Mouse (Mus musculus) midbrain, embryonic 13.5 days (tissue): Measurements from ENCODE around the gene Gpx3. TPM values are rescaled to one million over a fixed set of nuclear protein-coding genes. Genes with fewer than 3 reads are reported as not detected.

ENCODE experiments used
- ATAC-seq: fragments of 200-750 bp; cut with Nextera tagmentation; 2 replicates; pipeline ENCODE4 v1.8.0; 2017; ENCODE audit warnings: mild to moderate bottlenecking, moderate TSS enrichment, moderate library complexity
- H3K27ac ChIP-seq: fragments of 300-500 bp; sonication (generic); 2 replicates; pipeline ENCODE4 v1.5.1; 2015; ENCODE audit warnings: inconsistent platforms, mild to moderate bottlenecking, moderate library complexity
- H3K27me3 ChIP-seq: fragments of 300-500 bp; sonication (generic); 2 replicates; pipeline ENCODE4 v1.6.1; 2015; ENCODE audit warnings: mild to moderate bottlenecking, inconsistent platforms
- H3K36me3 ChIP-seq: fragments of 300-500 bp; sonication (generic); 2 replicates; pipeline ENCODE4 v1.6.1; 2015; ENCODE audit warnings: mild to moderate bottlenecking, inconsistent platforms
- H3K4me1 ChIP-seq: fragments of 300-500 bp; sonication (generic); replicated peaks from 2 replicates; pipeline ENCODE4 v1.6.1; 2015; ENCODE audit warnings: inconsistent platforms
- H3K4me2 ChIP-seq: fragments of 300-500 bp; sonication (generic); replicated peaks from 2 replicates; pipeline ENCODE4 v1.6.1; 2015; ENCODE audit warnings: moderate library complexity, mild to moderate bottlenecking, inconsistent platforms
- H3K4me3 ChIP-seq: fragments of 300-500 bp; sonication (generic); replicated peaks from 2 replicates; pipeline ENCODE4 v1.5.1; 2015; ENCODE audit warnings: mild to moderate bottlenecking, inconsistent platforms
- H3K9ac ChIP-seq: fragments of 300-500 bp; sonication (generic); replicated peaks from 2 replicates; pipeline ENCODE4 v1.6.1; 2015; ENCODE audit warnings: mild to moderate bottlenecking, inconsistent platforms
- H3K9me3 ChIP-seq: fragments of 300-500 bp; sonication (generic); 2 replicates; pipeline ENCODE4 v1.6.1; 2016; ENCODE audit warnings: mild to moderate bottlenecking, inconsistent platforms
- WGBS: fragments of 180-500 bp; shearing (Covaris S2); methylation state at CpG from one replicate; pipeline ENCODE4 v1.1.7; 2015; 5-methylcytosine and 5-hydroxymethylcytosine counted together
- polyA plus RNA-seq: library from polyadenylated mRNA; unstranded; fragments of >200 nt; fragmentation: Nextera tagmentation; extraction: Ambion mirVana; gene quantifications from 2 replicates; pipeline ENCODE4 v1.2.1, GENCODE M21; 2015

The Gpx3 gene
- polyA plus RNA-seq, 1 experiment from 2014 or later: 19.6 TPM

DNA sequence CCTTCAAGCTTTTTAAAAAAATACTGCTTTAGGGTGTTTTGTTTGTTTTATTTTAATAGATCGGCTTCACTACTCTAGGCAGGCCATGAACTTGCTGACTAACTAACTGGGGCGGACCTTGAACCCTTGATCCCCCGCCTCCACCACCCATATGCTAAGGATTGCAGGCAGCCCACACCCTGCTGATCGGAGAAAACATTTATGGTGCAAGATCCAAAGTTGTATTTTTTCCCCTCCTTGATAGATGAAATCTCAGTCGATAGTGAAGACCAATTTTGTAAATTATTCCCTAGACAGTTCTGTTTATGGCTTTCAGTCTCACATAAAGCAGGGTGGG is 35.2 kb upstream of the Gpx3 start:
- peak overlapping the region; percentile 89 for H3K4me3 ChIP-seq
- H3K36me3 ChIP-seq: peaks cover 28% of the 10 kb centered on the region
- no peaks in the 10 kb centered on the region for H3K27me3 ChIP-seq
- H3K9me3 ChIP-seq: no peaks in the 10 kb centered on the region
- H3K4me1 ChIP-seq: peaks cover 34% of the 10 kb centered on the region
- peak overlapping the region; percentile 99 for H3K9ac ChIP-seq
- peak overlapping the region; percentile 91 for H3K27ac ChIP-seq
- 3% methylated on average over 5 of the region's 5 CpGs for WGBS
- H3K4me2 ChIP-seq: peak overlapping the region; percentile 75
- ATAC-seq: 0 out of 2 replicates have a peak, but pooled peaks have one; percentile 28

GRCm38 (mm10) chr11:54867903-54868434 is 34.3 kb upstream of the Gpx3 start:
- Histone ChIP-seq H3K36me3 (peaks cover 32% of the 10 kb centered on the region), H3K9ac (peak overlapping the region; percentile 99; the same call in 1 of the 2 replicates), H3K4me2 (peak overlapping the region; percentile 75), H3K4me1 (peaks cover 34% of the 10 kb centered on the region), H3K4me3 (peak overlapping the region; percentile 89), H3K27ac (no peak overlapping the region), H3K27me3 (no peaks in the 10 kb centered on the region), H3K9me3 (no peaks in the 10 kb centered on the region)
- WGBS: 96% methylated on average over 3 of the region's 3 CpGs
- ATAC-seq: no peak

DNA sequence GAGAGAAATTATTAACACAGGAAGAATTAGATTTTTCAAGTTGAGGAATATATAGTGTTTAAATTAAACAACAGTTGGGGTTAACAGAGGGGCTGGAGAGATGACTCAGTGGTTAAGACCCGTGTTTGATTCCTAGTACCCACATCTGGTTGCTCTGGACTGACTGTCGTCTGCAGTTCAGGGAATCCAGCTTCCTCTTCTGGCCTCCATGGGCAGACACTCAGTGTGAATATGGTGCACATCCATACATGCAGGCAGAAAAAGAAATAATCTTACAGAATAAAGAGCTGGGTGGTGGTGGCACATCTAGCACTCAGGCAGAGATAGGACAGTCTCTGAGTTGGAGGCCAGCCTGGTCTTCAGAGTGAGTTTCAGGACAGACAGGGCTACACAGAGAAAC is 33.8 kb upstream of the Gpx3 start:
- Histone ChIP-seq H3K36me3 (peaks cover 35% of the 10 kb centered on the region), H3K4me3 (peak overlapping the region; percentile 89; the same call in 1 of the 2 replicates)
- 87% methylated on average over 2 of the region's 2 CpGs for WGBS

GRCm38 (mm10) chr11:54869318-54869717 is 32.9 kb upstream of the Gpx3 start:
- Histone ChIP-seq H3K4me3 (no peak overlapping the region), H3K4me1 (peaks cover 34% of the 10 kb centered on the region), H3K9ac (peak overlapping the region; percentile 4; the same call in 1 of the 2 replicates), H3K4me2 (peak overlapping the region; percentile 17), H3K9me3 (no peaks in the 10 kb centered on the region), H3K27me3 (no peaks in the 10 kb centered on the region), H3K27ac (no peak overlapping the region), H3K36me3 (peaks cover 43% of the 10 kb centered on the region)
- no peak for ATAC-seq
- WGBS: 87% methylated on average over 3 of the region's 3 CpGs

More for the DNA sequence above, 33.8 kb upstream of the Gpx3 start:
- ATAC-seq: no peak
- Histone ChIP-seq H3K27ac (no peak overlapping the region), H3K9me3 (no peaks in the 10 kb centered on the region), H3K9ac (peak overlapping the region; percentile 33; the same call in 1 of the 2 replicates), H3K27me3 (no peaks in the 10 kb centered on the region), H3K4me1 (peaks cover 34% of the 10 kb centered on the region), H3K4me2 (peak overlapping the region; percentile 75)

- Histone ChIP-seq H3K36me3 (peaks cover 49% of the 10 kb centered on the region), H3K9ac (no peak overlapping the region), H3K27ac (no peak overlapping the region), H3K4me3 (no peak overlapping the region), H3K4me1 (peaks cover 27% of the 10 kb centered on the region), H3K9me3 (no peaks in the 10 kb centered on the region), H3K27me3 (no peaks in the 10 kb centered on the region), H3K4me2 (no peak overlapping the region)
- 79% methylated on average over 7 of the region's 7 CpGs for WGBS
- ATAC-seq: no peak
Measured at GRCm38 (mm10) chr11:54871831-54872537, 30.3 kb upstream of the Gpx3 start.

DNA sequence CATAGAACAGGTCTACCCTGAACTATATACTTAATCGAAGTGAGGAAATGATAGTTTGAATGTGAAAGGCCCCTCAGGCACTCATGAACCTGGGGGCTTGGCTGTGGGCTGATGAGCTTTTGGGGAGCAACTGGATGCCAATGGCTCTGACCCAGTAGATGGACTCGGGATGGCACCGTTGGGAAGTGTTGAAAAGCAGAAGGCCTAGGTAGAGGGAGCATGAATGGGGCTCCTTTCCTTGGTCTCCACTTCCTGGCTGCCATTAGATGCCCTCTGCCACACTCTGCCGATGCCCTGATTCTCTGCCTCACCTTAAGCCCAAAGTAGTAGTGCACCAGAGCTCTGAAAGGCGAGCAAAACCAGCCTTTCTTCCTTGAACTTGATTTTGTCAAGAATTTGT is 26.2 kb upstream of the Gpx3 start:
- H3K36me3 ChIP-seq: peaks cover 31% of the 10 kb centered on the region
- H3K9ac ChIP-seq: no peak overlapping the region
- no peaks in the 10 kb centered on the region for H3K27me3 ChIP-seq
- H3K4me1 ChIP-seq: peaks cover 2% of the 10 kb centered on the region
- no peak overlapping the region for H3K4me2 ChIP-seq
- H3K9me3 ChIP-seq: no peaks in the 10 kb centered on the region
- no peak overlapping the region for H3K4me3 ChIP-seq
- 90% methylated on average over 5 of the region's 5 CpGs for WGBS
- no peak overlapping the region for H3K27ac ChIP-seq
- no peak for ATAC-seq

DNA sequence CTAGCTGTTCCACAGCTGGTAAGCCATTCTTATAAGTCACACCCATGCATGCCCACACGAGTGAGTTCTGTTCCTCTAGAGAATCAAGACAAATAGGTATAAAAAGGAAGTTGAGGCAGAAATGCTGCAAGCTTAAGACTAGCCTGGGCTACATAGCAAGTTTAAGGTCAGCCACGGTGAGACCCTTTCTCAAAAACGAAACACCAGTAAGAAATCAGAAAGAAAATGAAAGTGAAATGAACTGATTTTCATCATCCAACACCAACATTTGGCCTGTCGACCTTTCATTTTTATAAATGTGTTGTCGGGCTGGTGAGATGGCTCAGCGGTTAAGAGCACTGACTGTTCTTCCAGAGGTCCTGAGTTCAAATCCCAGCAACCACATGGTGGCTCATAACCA is 23.4 kb upstream of the Gpx3 start:
- Histone ChIP-seq H3K27ac (no peak overlapping the region), H3K4me2 (no peak overlapping the region), H3K9me3 (no peaks in the 10 kb centered on the region), H3K4me1 (peaks cover 6% of the 10 kb centered on the region), H3K36me3 (peaks cover 10% of the 10 kb centered on the region), H3K27me3 (no peaks in the 10 kb centered on the region), H3K9ac (no peak overlapping the region), H3K4me3 (no peak overlapping the region)
- 85% methylated on average over 6 of the region's 6 CpGs for WGBS
- no peak for ATAC-seq

- ATAC-seq: 0 out of 2 replicates have a peak, but pooled peaks have one; percentile 53
- H3K4me3 ChIP-seq: no peak overlapping the region
Measured at GRCm38 (mm10) chr11:54879434-54879833, 22.8 kb upstream of the Gpx3 start.

GRCm38 (mm10) chr11:54879922-54880321 is 22.3 kb upstream of the Gpx3 start:
- no peak overlapping the region for H3K4me3 ChIP-seq
- H3K9me3 ChIP-seq: no peaks in the 10 kb centered on the region
- ATAC-seq: no peak
- WGBS: 83% methylated on average over 10 of the region's 10 CpGs
- H3K4me2 ChIP-seq: no peak overlapping the region
- H3K9ac ChIP-seq: no peak overlapping the region
- no peaks in the 10 kb centered on the region for H3K27me3 ChIP-seq
- H3K36me3 ChIP-seq: no peaks in the 10 kb centered on the region
- H3K4me1 ChIP-seq: peaks cover 6% of the 10 kb centered on the region
- H3K27ac ChIP-seq: no peak overlapping the region; the same call in 1 of the 2 replicates

More at GRCm38 (mm10) chr11:54879434-54879833, 22.8 kb upstream of the Gpx3 start:
- Histone ChIP-seq H3K4me2 (no peak overlapping the region), H3K27me3 (no peaks in the 10 kb centered on the region), H3K27ac (no peak overlapping the region), H3K9me3 (no peaks in the 10 kb centered on the region), H3K36me3 (peaks cover 4% of the 10 kb centered on the region; the same call in 1 of the 2 replicates), H3K9ac (no peak overlapping the region), H3K4me1 (peaks cover 6% of the 10 kb centered on the region)
- 38% methylated on average over 4 of the region's 4 CpGs for WGBS

DNA sequence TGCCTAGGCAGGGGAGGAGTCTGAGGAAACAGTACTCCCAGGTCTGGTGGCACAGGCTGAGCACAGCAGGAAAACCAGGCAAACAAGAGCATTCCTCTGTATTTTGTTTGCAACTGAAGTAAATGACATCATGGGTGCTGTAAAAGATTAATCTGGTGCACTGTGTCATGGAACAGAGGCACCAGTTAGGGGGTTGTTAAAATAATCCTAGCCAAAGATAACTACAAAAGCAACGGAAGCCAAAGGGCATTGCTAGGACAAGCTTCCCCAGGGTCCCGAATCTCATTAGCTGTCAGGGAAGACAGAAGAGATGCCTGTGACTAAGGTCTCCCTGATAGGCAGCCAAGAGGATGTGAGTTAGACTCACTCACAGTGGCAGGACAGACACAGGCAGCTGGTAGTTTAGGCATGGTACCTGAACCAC is 21.2 kb upstream of the Gpx3 start:
- H3K36me3 ChIP-seq: no peaks in the 10 kb centered on the region
- 5% methylated on average over 2 of the region's 2 CpGs for WGBS
- ATAC-seq: no peak
- peaks cover 6% of the 10 kb centered on the region for H3K4me1 ChIP-seq
- H3K4me2 ChIP-seq: no peak overlapping the region
- no peak overlapping the region for H3K9ac ChIP-seq
- H3K9me3 ChIP-seq: no peaks in the 10 kb centered on the region
- H3K27ac ChIP-seq: no peak overlapping the region
- H3K4me3 ChIP-seq: no peak overlapping the region
- H3K27me3 ChIP-seq: no peaks in the 10 kb centered on the region

- Histone ChIP-seq H3K9me3 (no peaks in the 10 kb centered on the region), H3K27ac (no peak overlapping the region), H3K27me3 (no peaks in the 10 kb centered on the region), H3K4me2 (no peak overlapping the region), H3K36me3 (no peaks in the 10 kb centered on the region), H3K4me1 (peaks cover 6% of the 10 kb centered on the region), H3K4me3 (no peak overlapping the region), H3K9ac (no peak overlapping the region)
- ATAC-seq: no peak
- WGBS: 51% methylated on average over 8 of the region's 8 CpGs
Measured at GRCm38 (mm10) chr11:54882671-54883070, 19.6 kb upstream of the Gpx3 start.

DNA sequence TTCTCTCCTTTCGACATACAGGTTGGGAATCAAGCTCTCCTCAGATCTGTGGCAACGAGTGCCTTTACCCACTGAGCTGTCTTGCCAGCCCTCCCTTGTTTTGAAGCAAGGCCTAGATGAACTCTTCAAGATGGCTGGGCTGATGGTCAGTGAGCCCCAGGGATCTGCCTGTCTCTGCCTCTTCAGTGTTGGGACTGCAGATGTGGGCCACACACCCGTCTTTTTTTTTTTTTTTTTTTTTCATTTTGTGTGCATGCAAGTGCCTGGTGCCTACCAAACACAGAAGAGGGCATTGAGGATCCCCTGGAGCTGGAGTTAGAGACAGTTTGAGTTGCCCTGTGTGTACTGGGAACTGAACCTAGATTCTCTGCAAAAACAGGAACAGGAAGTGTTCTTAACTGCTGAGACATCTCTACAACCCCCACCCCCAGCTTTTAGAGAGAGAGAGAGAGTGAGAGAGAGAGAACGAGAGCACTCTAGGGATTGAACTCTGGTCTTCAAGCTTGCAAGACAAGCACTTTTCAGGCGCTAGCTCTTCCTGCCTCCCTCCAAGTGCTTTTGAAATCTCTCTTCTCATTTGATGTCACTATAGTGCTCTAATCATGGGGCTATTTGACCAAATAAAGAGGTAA is 17.9 kb upstream of the Gpx3 start:
- 75% methylated on average over 5 of the region's 5 CpGs for WGBS
- no peak for ATAC-seq
- H3K9me3 ChIP-seq: no peaks in the 10 kb centered on the region
- H3K27ac ChIP-seq: no peak overlapping the region
- H3K4me1 ChIP-seq: peaks cover 6% of the 10 kb centered on the region
- no peak overlapping the region for H3K9ac ChIP-seq
- H3K4me3 ChIP-seq: no peak overlapping the region
- no peaks in the 10 kb centered on the region for H3K36me3 ChIP-seq
- no peaks in the 10 kb centered on the region for H3K27me3 ChIP-seq
- no peak overlapping the region for H3K4me2 ChIP-seq
